Comparison of ENCODE assay signal across 25 mouse cellular contexts in the genomic region with DNA sequence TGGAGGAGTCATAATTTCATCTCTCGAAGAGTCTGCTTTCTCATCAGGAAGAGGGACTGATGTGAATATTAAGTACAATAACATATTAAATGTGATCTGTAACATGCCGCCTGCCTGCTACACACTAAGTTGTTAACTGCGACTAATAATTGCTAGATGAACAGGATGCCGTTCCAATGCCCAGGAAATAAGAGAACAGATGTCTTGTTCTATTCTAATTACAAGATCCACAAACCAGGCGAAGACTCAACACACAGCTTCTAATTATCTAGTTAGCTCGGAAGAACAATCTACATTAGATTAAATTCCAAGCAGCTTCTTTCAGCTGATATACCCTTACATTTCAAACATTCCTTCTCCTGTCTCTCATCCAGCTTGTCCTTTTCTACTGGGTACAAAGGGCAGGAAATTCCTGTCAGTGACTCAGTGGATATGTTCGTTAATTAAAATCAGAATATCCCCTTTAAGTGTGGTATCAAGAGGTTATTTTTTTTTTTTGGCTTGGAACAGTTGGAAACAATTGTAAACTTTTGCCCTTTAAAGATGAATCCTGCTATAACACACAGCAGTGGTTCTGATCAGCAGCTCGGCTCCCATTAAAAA. TPM values are rescaled to one million over a fixed set of nuclear protein-coding genes. Genes with fewer than 3 reads are reported as not detected.
DNase-seq lines count a peak whose midpoint lies in the region; ATAC-seq and TF ChIP-seq lines count a peak whose summit lies in the region.
"Had no signal": no experiment of that assay in that cellular context is flagged by ENCODE, and none has a peak within 500 bp of the region (broad histone marks: within the 10 kb centered on the region; RNA-seq: fewer than 3 reads in every experiment).

No protein-coding gene starts in this region.

- H3K4me1 ChIP-seq in forebrain, embryonic 10.5 days: peaks cover 38% of the 10 kb centered on the region
- peaks cover 23% of the 10 kb centered on the region for H3K4me1 ChIP-seq in forebrain, embryonic 16.5 days (replicated peaks; ENCODE audit: control insufficient read depth, insufficient read depth, low read length)
- H3K4me1 ChIP-seq in forebrain, postnatal 0 days (ENCODE audit: insufficient read depth): peaks cover 13% of the 10 kb centered on the region
- H3K4me1 ChIP-seq: intestine, embryonic 15.5 days; limb, embryonic 12.5 days had no signal

- no peaks in the 10 kb centered on the region for H3K27me3 ChIP-seq in forebrain, embryonic 10.5 days (ENCODE audit: poor library complexity, severe bottlenecking)
- no peaks in the 10 kb centered on the region for H3K27me3 ChIP-seq in forebrain, embryonic 16.5 days (replicated peaks; ENCODE audit: control insufficient read depth, insufficient read depth, low read length)
- H3K27me3 ChIP-seq in forebrain, postnatal 0 days (ENCODE audit: insufficient read depth, low read length): no peaks in the 10 kb centered on the region
- H3K27me3 ChIP-seq: hindbrain, embryonic 12.5 days; intestine, embryonic 15.5 days; midbrain, embryonic 13.5 days had no signal

- no peak overlapping the region for H3K9ac ChIP-seq in forebrain, embryonic 16.5 days (replicated peaks; ENCODE audit: low read depth, low read length)
- no peak overlapping the region for H3K9ac ChIP-seq in forebrain, postnatal 0 days
- H3K9ac ChIP-seq: hindbrain, embryonic 12.5 days; intestine, embryonic 15.5 days; limb, embryonic 12.5 days; midbrain, embryonic 13.5 days had no signal

- DNase-seq in forebrain, embryonic 10.5 days (ENCODE audit: extremely low spot score, low spot score): no peak
- DNase-seq in layer of hippocampus, adult 2 months (ENCODE audit: low spot score in 2 of 2): peak in 1 of 2 experiments; percentile 23
- no peak for DNase-seq in layer of hippocampus, adult 11-12 months (ENCODE audit: low spot score)
- DNase-seq in brain, adult 2 months (ENCODE audit: low read depth, low spot score): peak; percentile 44
- DNase-seq in forebrain, postnatal 0 days: peak; percentile 35
- no peak for DNase-seq in adrenal gland, postnatal 36 days
- DNase-seq: adrenal gland, postnatal 14 days; cerebellum, adult 2 months; cerebellum, postnatal 14 days; gastrocnemius, postnatal 10 days; heart, postnatal 14 days; kidney, adult 8-10 months; kidney, postnatal 10 days; lung, postnatal 36 days; right cerebral cortex, adult 18-20 months; spleen, adult 18-20 months; thymus, postnatal 14 days had no signal

- H3K4me2 ChIP-seq in forebrain, embryonic 16.5 days (ENCODE audit: low read length): no peak overlapping the region
- H3K4me2 ChIP-seq in forebrain, postnatal 0 days (ENCODE audit: low read depth): no peak overlapping the region
- H3K4me2 ChIP-seq: hindbrain, embryonic 12.5 days; intestine, embryonic 15.5 days; limb, embryonic 12.5 days; liver, embryonic 11.5 days; midbrain, embryonic 13.5 days had no signal

- WGBS in forebrain, embryonic 10.5 days: 68% methylated on average over 8 of the region's 8 CpGs
- WGBS in forebrain, embryonic 16.5 days: 35% methylated on average over 8 of the region's 8 CpGs
- WGBS in forebrain, postnatal 0 days: 38% methylated on average over 8 of the region's 8 CpGs

- no peaks in the 10 kb centered on the region for H3K9me3 ChIP-seq in forebrain, embryonic 10.5 days
- H3K9me3 ChIP-seq in forebrain, embryonic 16.5 days (ENCODE audit: control insufficient read depth, low read length): no peaks in the 10 kb centered on the region
- H3K9me3 ChIP-seq in forebrain, postnatal 0 days (ENCODE audit: low read length): no peaks in the 10 kb centered on the region
- H3K9me3 ChIP-seq: hindbrain, embryonic 12.5 days; intestine, embryonic 15.5 days; limb, embryonic 12.5 days; midbrain, embryonic 13.5 days had no signal

- no peak overlapping the region for H3K4me3 ChIP-seq in forebrain, embryonic 10.5 days
- H3K4me3 ChIP-seq in forebrain, embryonic 16.5 days (replicated peaks; ENCODE audit: low read length): no peak overlapping the region
- H3K4me3 ChIP-seq in layer of hippocampus, adult 2 months: no peak overlapping the region
- H3K4me3 ChIP-seq in forebrain, postnatal 0 days (ENCODE audit: low read depth, low read length): no peak overlapping the region
- H3K4me3 ChIP-seq: hindbrain, embryonic 12.5 days; intestine, embryonic 15.5 days; left cerebral cortex, adult 2 months; limb, embryonic 12.5 days; midbrain, embryonic 13.5 days had no signal

- peak overlapping the region; percentile 73; the same call in 1 of the 2 replicates for H3K27ac ChIP-seq in forebrain, embryonic 10.5 days
- H3K27ac ChIP-seq in forebrain, embryonic 16.5 days (ENCODE audit: low read length): no peak overlapping the region
- peak overlapping the region; percentile 77 for H3K27ac ChIP-seq in layer of hippocampus, adult 2 months
- H3K27ac ChIP-seq in forebrain, postnatal 0 days (ENCODE audit: low read depth, low read length): no peak overlapping the region
- H3K27ac ChIP-seq: hindbrain, embryonic 12.5 days; hindbrain, postnatal 0 days; intestine, embryonic 15.5 days; left cerebral cortex, adult 2 months; limb, embryonic 12.5 days; midbrain, embryonic 13.5 days had no signal

- no peak for TF ChIP-seq CTCF in layer of hippocampus, adult 2 months (conservative IDR thresholded peaks at IDR 0.05)
- TF ChIP-seq CTCF in forebrain, postnatal 0 days (IDR thresholded peaks at IDR 0.05; ENCODE audit: low read depth): no peak

- no peaks in the 10 kb centered on the region for H3K36me3 ChIP-seq in forebrain, embryonic 10.5 days (replicated peaks)
- H3K36me3 ChIP-seq in forebrain, embryonic 16.5 days (ENCODE audit: control insufficient read depth, insufficient read depth): no peaks in the 10 kb centered on the region
- no peaks in the 10 kb centered on the region for H3K36me3 ChIP-seq in forebrain, postnatal 0 days (ENCODE audit: insufficient read depth)
- H3K36me3 ChIP-seq: hindbrain, embryonic 12.5 days; intestine, embryonic 15.5 days; limb, embryonic 12.5 days; midbrain, embryonic 13.5 days had no signal

- no peak for ATAC-seq in forebrain, embryonic 16.5 days
- no peak for ATAC-seq in forebrain, postnatal 0 days
- ATAC-seq: hindbrain, postnatal 0 days; intestine, embryonic 15.5 days; midbrain, embryonic 13.5 days had no signal

RNA-seq across cellular contexts. Expression of a gene that starts 20.7 kb away (rescaled TPM):
- polyA plus RNA-seq in forebrain, embryonic 10.5 days (2016; fragmentation: Nextera tagmentation; extraction: Ambion mirVana): 39.0 and 40.6 TPM in 2 replicates
- polyA plus RNA-seq in forebrain, embryonic 16.5 days (2015; fragmentation: Nextera tagmentation; extraction: Ambion mirVana): 24.0 and 26.8 TPM in 2 replicates
- 100 to 1,000 TPM; 233 to 244 TPM for total RNA-seq in layer of hippocampus, adult 2 months (2021)
- 38.1 and 43.1 TPM in 2 replicates for total RNA-seq in forebrain, postnatal 0 days (2014; rRNA removed)
- 7.8 and 13.4 TPM in 2 replicates for polyA plus RNA-seq in forebrain, postnatal 0 days (2015; fragmentation: Nextera tagmentation; extraction: Ambion mirVana)
- 10 to 100 TPM; 24.3 to 26.9 TPM for total RNA-seq in adrenal gland, postnatal 36 days (2021)

Comparison
In these comparisons a context has a peak if more than half of its experiments do, and no peak if none do; other contexts are left out.
1. DNase-seq: peak in brain, adult 2 months (single experiment) and forebrain, postnatal 0 days (single experiment); none in forebrain, embryonic 10.5 days (single experiment), layer of hippocampus, adult 11-12 months (single experiment) and adrenal gland, postnatal 36 days (0 of 2).
2. H3K27ac ChIP-seq: peak in forebrain, embryonic 10.5 days (single experiment) and layer of hippocampus, adult 2 months (single experiment); none in forebrain, embryonic 16.5 days (single experiment) and forebrain, postnatal 0 days (single experiment).